Mouse (Mus musculus) frontal cortex, postnatal 14 days (tissue): ENCODE data around the gene Sbp.
"Not testable (repeated sequence)": the region's sequence is repeated elsewhere in the genome, so short reads cannot be mapped to it uniquely, and the experiment has no call there.

Experiments used
- DNase-seq, 2 experiments: peaks; one replicate each; pipeline ENCODE4 v3.0.0; 2022; ENCODE audit warnings: low spot score in 2 of 2

The Sbp gene

DNA sequence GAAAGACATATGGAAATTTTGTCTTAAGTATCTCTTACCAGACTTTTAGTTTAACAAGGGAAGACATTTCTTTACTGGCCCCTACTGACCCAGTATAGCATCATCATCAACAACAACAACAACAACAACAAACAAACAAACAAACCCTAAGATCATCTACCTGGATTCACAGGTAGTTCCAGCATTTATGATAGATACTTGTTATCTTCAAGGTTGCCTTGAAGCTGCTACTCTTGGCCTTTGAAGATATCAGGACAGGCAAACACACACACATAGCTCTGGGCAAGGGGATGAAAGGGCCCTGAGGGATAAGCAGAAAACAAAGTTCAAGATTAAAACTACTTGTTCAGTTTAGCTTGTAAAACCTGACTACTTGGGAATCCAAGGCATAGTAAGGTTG lies at the start of gene Sbp:
Sbp (plus strand) TSS at position 301 of the 400 bp plus-strand sequence.
- no peak for DNase-seq

DNA sequence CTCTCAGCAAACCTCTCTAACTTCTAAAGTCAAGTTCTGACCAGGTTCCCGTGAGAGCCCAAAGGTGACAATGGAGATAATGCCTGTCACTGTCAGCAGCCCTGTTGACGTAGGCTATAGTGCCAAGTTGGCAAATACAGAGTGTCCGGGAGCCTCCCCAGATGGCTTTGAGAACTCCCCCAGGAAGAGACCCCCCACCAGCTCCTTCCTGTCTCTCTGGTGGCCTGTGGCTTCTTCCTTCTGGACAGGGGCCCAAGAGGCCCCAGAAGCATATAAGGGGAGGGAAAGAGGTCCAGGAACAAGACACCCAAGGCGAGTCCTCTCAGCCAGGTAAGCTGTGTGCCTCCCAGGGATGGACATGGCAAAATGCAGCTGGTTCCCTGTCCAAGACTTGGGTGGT lies 24.3 kb upstream of the Sbp start, which contains the start of gene Dcpp3:
Dcpp3 (plus strand) TSS at position 301 of the 400 bp plus-strand sequence.
- not testable (repeated sequence) for DNase-seq

DNA sequence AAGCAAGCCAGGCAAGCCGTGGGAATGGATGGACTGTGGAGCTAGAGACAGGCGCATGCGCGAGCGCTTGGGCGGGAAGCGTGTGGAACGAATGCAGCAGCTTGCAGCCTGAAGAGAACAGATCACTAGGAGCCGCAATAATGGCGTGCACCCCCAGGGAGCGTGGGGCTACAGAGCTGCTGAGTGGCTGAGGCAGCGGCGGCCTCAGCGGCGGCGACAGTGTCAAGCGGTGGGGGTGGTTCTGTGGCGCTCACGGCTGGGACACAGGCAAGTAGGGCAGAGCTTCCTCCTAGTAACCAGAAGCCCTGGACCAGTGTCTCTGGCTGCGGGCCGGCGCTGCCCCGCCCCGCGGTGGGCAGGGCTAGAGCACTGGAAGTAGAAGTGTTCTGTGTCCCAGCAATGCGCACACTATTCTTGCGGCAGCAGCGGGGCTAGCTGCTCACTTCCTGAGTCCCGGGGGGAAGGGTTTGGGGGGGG lies 16.9 kb upstream of the Sbp start:
- peak; percentile 77 to 83 for DNase-seq

DNA sequence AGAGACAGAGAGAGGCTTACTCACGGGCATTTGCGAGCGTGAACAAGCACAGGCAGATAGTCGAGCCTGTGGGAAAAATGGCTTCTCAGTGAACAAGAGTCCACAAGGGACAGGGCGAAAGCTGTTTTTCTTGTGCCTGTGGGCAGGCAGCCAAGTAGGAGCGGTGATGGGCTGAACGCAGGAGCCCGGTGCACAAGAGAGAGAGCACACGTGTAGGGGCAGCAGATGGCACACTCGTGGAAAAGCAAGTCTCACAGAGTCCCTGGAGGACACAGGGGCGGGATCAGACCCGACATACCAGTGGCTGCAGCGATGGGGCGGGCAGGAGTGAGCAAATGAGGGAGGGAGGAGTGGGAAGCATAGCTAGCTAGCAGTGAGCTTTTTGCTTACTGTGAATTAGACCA lies 16.4 kb upstream of the Sbp start:
- peak; percentile 45 to 52 for DNase-seq

DNA sequence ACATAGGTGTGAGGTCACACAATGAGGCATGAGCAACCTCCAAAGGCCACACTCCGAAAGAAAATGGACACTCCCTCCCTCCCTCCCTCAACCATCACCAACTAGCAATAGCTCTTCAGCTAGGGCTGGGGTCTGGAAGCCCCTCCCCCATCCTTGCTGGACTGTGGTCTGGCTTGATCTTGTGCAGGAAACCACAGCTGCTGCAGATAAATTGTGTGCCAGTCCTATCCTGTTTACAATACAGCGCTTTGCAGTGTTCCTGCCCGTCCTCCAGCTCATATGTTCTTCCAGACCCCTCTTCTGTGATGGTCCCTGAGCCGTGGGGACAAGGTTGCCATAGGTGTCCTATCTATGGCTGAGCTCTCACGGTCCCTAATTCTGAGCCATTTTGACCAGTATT lies 10.3 kb upstream of the Sbp start:
- DNase-seq = no peak

DNA sequence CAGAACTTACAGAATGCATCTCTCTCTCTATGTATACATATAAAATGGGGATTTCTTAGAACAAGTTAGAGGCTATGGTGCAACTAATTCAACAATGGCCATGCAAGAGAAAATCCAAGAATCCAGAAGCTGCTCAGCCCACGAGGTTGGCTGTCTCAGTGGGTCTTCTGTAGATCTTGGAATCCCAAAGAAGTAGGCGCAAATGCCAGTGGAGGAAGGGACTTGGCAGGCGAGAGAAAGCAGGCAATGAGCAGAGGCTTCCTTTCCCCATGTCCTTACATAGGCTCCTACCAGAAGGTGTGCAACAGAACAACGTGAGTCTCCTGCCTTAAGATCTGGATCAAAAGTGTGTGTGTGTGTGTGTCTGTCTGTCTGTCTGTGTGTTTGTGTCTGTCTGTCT lies 6.0 kb downstream of the Sbp start:
- DNase-seq = not testable (repeated sequence)

DNA sequence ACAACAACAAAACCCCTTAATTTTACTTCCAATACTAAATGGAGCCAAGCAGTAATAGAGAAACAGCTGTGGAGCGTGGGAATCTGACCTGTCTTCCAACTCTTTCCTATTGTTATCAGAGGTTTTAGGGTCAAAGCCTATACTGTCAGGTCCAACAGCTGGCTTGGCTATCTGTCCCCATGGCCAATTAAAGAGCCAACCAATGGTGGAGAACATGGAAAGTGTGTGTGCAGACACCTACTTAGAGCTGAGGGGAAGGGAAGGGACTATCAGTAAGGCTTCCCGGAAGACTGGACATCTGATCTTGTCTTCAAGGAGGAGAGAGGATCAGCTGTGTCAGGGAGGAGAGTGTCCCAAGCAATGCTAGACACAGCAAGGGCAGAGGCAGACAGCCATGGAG lies 7.6 kb downstream of the Sbp start:
- DNase-seq = no peak

DNA sequence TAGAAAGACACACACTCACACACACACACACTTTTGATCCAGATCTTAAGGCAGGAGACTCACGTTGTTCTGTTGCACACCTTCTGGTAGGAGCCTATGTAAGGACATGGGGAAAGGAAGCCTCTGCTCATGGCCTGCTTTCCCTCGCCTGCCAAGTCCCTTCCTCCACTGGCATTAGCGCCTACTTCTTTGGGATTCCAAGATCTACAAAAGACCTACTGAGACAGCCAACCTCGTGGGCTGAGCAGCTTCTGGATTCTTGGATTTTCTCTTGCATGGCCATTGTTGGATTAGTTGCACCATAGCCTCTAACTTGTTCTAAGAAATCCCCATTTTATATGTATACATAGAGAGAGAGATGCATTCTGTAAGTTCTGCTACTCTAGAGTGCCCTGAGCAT lies 9.4 kb downstream of the Sbp start:
- DNase-seq = not testable (repeated sequence)

DNA sequence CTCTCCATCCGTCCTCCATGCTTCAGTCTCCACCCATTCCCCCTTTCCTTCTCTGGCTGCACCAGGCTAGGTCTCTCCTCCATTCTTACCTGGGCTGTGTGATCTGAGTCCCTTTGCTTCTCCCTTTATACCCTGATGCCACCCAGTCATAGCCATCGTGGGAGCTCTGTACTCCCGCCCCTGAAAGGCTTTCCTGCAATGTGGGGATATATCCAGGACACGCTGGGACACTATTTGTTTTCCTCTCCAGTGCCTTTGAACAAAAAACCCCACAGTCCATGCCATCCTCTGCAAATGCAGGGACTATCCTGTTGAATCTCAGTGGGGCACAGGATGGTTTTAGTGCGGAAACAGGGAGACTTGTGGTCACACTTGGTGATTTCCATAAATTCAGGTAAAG lies 13.7 kb downstream of the Sbp start, which contains the start of gene Sbpl:
Sbpl (minus strand) TSS at position 101 of the 400 bp plus-strand sequence.
- DNase-seq = no peak

DNA sequence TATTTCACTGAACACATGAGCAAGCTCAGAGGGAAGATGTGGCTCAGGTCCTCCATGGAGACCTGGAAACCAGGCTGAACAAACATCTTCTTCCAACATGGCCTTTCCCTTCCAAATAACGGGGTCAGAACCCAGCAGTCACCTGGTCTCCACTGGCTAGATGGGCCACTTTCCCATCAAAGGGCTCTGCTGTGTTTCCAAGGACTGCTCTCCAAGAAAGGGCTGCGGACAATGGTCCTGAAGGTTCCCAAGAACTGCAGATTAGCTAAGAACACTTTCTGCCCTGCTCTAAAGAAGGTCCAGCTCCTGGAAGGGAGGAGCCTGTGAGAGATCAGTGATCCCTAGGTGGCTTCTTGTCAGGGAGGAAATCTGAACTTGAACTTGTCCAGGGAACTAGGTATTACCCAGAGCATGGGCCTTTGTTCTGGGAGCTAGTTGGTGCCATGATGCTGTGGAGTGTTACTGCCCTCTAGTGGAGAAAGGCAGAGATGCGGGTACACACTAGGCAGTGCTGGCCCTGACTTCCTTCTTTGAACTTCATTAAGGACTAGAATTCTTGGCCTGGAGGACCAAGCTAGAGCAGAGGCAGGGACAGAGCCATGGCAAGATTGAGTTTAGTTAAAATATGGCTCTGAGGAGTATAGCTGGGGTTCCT lies 18.7 kb downstream of the Sbp start:
- peak; percentile 56 to 83 for DNase-seq

DNA sequence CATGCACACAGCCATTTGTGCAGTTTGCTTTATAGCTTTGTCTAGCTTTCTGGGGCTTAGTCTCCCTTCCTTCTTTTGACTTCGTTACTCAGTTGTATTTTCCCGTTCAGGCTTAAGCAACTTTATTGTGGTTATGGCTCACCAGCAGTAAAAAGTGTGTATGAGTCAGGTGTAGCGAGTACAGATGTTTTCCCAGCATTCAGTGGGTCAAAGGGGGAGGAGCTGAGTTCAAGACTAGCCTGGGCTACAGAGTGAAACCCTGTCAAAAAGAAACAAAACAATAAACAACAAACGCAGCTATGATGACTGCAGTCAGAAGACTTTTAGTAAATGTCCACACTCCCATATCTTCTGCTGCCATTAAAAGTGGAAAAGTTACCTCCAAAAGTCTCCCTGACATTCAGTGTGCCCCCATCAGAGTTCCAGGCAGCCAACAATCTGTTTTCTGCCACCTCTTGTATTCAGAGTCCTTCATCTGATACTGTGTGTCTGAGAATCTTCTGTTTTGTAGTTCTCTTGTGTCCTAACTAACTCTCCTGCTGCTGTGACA lies 20.2 kb downstream of the Sbp start:
- DNase-seq = no peak

DNA sequence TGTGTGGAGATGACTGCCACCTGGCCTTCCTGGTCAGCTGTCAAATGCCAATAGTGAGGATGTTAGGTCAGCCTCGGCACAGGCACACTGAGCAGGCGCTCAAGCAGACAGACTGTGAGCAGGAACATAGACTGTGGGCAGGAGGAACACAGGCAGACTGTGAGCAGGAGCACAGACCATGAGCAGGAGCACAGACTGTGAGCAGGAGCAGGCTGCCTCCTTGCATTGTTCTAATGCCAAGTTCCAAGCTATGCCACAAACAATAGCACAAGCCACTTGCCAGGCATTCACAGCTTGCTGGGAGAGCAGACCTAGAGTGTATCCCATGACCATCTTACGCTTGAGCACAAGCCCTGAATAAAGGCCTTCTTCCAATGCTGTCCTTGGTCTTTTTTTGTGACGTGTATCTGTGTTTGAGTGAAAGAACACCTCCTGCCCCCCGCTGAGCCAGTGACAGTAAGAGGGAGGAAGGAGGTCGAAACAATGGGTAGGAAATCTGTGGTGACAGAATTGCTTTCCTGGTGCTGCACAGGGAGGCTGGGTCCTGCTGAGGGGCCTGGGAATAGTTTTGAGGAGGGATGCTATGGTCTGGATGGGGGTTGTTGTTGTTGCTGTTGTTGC lies 24.4 kb downstream of the Sbp start:
- no peak for DNase-seq

DNA sequence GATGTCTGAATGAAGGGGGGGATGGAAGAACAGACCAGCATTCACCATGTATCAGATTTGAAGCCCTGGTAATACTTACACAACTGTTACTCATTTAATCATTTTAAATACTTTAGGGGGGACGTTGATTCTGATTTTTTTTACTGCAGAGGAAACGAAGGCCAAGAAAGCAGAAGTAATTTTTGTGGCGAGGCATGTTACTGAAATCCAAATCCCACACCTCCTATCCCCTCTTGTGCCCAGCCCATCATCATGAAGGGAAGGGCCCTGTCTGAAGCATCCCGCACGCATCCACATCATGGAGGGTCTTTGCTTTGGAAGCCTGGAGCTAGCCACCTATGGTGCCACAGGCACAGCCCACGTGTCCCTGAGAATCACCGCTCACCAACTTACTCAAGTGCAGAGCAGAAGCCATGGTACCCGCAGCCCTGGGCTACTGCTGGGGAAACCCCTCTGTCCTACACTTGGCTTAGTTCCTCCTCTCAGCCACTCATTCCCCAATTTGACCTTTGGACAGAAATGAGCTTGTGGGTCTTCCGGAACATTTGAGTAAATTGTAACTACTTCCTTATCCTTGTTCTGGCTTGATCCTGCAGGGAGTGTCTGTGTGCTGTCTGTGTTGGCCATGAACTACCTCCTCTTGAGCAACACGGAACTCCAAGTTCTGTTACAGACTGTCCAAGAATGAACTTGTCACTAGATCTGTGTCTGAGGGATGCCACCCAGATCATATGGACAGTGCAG lies 25.4 kb downstream of the Sbp start:
- no peak for DNase-seq

DNA sequence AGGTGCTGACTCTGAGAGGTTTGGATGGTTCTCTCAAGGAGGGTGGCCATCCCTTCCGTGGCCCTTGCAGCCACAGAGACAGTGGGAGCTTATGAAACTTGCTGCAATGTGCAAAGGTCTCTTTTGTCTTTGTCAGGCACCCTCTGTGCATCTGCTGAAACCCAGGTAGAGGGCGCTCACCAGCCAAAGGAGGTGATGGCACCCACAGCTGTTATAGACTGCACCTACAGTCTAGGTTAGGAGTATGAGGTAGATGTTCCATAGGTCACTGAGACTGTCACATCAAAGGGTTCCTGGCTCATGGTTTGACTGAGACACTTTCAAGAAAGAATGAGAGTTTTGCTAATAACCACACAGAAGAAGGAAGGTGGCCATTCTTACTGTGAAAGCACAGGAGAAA lies 27.3 kb downstream of the Sbp start:
- DNase-seq = no peak

DNA sequence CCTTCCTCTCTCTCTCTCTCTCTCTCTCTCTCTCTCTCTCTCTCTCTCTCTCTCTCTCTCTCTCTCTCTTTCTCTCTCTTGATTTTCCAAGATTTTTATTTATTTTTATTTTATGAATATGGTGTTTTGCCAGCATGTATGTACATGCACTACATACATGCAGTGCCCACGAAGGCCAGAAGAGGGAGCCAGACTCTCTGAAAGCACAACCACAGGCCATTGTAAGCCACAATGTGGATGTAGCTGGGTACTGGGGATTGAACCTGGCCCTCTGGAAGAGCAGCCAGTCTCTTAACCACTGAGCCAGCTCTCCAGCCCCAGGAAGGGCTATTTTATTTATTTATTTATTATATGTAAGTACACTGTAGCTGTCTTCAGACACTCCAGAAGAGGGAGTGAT lies 27.8 kb downstream of the Sbp start:
- peak in 1 of 2 experiments; percentile 68 for DNase-seq

DNA sequence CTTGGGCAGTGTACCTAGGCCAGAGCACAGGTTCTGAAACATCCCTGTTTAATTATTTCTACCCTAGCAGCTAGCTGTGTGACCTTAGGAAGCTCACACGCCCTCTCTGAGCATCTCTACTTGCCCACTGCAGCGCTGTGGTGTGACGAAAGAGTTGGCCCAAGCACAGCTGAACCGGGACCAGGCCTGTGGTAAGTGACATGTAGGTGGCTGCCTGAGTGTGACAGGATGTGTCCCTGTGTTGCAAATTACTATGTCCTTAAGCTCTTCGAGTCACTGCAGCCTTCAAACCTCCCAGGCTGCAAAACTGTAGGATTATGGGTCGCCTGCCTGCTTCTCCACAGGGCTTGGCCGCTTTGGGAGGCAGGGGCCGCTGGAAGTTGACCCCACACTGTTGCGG lies 29.8 kb downstream of the Sbp start:
- no peak for DNase-seq

DNA sequence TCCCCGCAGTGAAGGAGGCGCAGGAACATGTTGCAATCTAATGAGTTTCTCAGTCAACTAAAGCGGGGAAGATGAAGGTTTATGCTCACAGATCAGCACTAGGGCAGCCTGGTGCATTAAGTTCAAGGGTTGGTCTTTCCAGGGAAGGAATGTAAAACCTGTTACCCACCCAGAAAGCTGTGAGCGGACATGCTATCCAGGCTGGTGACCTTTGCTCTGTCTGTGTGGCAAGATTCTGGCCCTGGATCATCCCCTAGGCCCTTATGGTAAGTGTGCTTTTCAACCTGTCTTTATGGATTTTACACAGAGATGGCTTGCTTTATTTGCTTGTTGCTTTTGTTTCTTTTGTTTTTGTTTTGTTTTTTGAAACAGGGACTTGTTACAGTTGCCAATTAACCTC lies 35.2 kb downstream of the Sbp start:
- DNase-seq = no peak

DNA sequence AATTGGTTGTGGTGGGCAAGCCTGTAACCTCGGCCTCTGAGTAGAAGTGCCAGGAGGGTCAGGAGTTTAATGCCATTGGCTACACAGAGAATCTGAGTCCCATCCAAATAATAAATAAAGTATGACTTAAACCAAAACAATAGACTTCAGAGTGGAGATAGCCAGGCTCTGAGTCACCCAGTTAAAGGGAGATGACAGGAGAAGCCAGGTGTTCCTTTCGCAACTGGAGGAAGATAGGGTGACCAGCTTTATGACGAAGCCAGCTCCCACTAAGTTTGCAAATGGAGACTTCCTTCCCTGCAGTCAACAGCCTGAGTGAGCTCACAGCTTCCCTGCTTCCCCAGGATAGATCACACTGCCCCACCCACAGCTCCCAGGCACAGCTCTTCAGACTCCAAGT lies 38.0 kb downstream of the Sbp start:
- DNase-seq = no peak

DNA sequence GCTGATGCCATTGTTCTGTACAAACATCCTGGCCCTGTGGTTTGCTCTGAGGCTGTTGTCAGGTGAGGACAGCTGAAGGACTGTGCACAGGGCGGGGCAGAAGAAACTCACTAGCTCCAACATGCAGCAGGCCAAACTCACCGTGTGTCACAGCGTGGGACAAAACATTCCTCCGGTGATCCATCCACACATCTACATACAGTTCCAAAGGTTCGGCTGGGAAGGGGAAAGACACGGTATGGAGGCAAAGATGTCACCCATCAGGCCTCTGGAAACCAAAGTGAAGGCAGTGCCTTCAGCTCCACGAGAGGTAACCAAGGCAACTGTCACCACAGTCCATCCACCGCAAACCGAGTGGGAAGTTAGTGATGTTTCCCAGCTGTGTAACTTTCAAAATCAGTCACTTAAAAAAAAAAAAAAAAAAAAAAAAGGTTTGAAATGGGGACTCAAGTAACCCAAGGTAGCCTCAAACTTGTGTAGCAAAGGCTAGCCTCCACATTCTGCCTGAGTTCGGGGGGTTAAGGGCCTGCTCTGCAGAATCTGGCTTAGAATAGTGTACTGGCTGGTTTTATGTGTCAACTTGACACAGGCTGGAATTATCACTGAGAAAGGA lies 38.9 kb downstream of the Sbp start, which contains the start of gene Prss30:
Prss30 (minus strand) TSS at position 270 of the 613 bp plus-strand sequence.
- no peak for DNase-seq

DNA sequence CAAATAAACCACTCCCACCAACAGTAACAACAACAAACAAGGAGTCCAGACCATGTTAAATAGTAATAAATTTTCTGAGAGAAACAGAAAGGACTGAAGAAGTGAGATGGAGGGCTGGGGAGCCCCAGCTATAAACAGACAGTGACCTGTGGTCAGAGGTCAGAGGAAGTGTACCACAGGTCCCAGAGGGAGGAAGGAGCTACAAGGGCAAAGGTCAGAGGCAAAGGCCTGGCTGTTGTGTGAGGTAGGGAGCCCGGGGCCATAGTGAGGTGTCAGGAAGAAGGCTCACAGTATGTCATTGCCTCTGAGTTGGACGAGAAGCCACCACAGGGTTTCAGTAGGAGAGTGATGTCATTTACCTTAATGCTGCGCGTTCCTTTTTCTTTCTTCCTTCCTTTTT lies 41.4 kb downstream of the Sbp start:
- DNase-seq = no peak

DNA sequence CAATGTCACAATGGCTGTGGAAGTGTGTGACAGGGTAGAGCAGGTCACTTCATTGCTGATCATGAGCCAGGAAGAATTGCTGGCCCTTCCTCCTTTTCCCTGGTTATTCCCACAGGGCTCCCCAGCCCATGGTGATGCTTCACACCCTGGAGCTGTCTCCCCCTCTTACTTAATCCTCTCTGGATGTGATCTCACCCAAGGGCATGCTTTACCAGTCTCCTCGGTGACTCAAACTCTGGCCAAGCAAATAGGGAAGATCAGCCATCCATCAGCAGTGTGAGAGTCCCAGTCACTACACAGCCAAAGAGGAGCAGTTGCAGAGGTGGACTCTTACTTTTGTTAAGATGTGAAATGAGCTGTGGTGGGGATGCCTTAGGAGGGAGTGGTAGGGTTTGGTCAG lies 43.5 kb downstream of the Sbp start:
- no peak for DNase-seq

DNA sequence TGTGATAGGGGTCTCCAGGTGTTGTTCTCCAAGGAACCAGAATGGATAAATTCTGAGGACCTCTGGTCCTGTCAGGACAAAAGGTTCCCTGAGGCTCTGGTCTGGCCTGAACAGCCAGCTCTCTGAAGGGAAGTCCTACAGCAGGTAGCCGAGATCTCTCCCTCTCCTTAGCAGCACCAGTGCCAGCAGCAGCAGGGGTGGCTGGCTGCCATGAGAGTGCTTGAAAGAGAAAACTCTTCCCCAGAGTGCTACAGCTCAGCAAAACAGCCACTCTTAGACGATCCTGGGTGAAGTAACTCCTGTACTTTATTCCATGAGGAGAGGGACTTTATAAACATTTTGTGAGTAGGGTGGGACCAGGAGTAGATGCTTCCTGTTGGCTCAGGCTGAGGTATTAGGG lies 48.3 kb downstream of the Sbp start:
- no peak for DNase-seq
